Mouse (Mus musculus) spleen, adult 12 weeks (tissue): ENCODE data around the gene Tnfrsf22.

ENCODE experiments used
- DNase-seq: peaks from one replicate; pipeline ENCODE4 v3.0.0; 2022; ENCODE audit warnings: low spot score

Gene Tnfrsf22

DNA sequence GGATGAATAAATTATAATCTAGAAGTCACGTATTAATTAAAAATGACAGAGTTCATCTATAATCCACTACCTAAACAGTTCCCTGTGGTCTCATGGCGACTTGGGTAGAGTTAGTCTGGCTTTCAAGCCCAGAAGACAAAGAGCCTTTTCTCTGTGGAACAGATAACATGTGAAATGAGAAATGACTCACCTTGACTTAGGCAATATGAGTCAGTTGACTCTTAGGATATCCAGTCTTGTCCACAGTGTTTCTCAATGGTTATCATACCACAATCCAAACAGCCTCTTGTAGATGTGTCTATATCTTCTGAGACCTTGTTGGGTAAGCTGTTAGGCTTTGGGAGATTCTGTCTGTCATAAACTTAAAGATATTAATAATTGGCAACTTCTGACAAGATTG lies 18.0 kb downstream of the Tnfrsf22 start:
- no peak for DNase-seq

- no peak for DNase-seq
Observed at GRCm38 (mm10) chr7:143629501-143629900, 20.0 kb downstream of the Tnfrsf22 start.

DNA sequence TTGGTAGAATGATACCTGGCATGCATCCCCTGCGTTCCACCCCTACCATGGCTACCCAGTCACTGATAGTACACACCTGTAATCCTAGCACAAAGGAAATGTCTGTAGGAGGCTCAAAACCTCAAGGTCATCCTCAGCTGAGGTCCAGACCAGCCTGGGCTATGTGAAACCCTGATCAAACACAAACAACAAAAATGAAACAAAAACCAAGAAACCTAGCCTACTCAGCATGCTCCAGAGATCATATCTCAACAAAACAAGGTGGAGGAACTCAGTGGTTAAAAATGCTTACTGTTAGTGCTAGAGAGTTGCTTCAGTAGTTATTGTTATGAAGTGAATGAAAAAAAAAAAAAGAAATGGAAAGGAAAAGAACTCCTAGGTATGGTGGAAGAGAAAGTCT lies 20.9 kb downstream of the Tnfrsf22 start, which contains the start of gene Tnfrsf26:
Tnfrsf26 (minus strand) TSS at position 183 of the 400 bp plus-strand sequence.
- no peak for DNase-seq

DNA sequence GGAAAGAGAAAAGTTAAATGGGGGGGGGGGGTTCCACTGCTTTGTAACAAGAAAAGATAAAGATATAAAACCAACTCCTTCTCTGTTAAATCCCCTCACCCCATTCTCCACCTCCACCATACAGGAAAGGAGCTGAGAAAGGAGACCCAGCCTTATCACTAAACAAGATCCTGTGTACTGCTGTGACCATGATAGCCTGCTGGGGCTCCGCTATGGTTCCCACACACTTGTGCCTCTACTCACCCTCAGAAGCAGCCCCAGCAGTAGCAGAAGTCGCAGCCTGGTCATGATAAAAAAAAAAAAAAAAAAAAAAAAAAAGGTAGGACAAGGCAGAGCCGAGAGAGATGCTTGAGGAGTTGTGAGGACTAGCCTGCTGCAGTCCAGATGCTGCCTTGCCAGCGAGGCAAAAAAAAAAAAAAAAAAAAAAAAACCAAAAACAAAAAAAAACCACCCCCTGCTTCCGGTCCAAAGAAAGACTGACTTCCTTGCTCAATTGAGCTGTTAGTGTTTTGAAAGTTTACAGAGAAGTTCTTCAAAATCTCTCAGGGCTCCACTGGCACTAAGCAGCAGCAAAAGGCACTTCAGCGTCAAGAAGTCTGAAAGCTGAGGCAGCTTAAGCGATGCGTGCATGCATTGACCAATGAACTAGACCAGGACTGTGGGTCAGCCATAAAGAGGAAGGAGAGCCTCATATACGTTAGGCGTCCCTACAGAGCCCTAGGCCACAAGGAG lies 21.7 kb downstream of the Tnfrsf22 start:
- no peak for DNase-seq

DNA sequence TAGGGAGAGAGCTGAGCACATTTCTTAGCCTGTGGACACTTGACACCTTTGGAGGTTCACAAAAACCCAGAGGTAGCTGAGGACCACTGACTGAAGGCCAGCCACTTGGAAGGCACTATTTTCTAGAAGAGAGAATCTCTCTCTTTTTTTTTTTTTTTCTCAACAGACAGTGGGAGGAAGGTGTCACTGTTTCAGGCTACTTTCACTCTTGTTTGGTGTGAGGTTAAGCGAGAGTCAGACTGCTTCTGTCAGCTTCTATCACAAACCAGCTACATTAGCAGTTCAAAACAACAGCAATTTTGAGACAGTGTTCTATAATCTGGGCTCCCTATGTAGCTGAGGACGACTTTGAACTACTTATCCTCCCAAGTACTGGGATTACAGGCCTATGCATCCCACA lies 23.3 kb downstream of the Tnfrsf22 start:
- DNase-seq = no peak

DNA sequence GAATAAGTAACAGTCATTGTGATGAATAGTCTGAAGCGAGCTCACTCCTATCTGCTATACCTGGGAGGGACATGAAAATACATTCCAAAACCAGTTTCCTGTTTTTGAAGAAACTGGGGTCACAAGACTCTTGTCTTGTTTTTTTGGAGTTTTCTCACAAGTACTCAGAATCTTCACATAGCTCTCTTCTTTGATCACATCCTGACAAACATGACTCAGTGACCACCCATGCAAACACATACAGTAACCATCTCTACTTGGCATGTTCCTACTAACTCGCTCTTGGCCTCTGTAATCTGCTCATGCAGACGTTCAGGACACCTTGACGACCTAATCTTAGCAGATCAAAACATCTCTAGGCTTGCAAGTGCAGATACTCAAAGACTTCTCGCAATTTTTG lies 24.3 kb downstream of the Tnfrsf22 start:
- no peak for DNase-seq

DNA sequence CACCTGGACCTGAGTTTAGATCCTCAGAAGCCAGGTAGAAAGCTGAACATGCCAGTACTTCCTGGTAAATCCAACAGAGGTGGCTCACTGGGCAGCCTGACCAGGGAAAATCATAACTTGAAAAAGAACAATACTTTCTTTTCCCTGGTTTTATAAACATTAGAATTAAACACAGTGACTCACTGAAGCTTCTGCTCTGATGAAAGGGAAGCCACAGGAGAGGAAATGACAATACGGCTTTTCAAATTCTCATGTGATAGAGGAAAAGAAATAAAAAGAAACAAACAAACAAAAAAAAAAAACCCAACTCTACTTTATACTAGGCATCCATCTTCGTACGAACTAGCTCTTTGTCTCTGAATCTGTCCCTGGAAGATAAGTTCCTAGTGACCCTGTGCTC lies 24.9 kb downstream of the Tnfrsf22 start:
- DNase-seq = no peak

GRCm38 (mm10) chr7:143620951-143621350 lies 28.5 kb downstream of the Tnfrsf22 start:
- no peak for DNase-seq

DNA sequence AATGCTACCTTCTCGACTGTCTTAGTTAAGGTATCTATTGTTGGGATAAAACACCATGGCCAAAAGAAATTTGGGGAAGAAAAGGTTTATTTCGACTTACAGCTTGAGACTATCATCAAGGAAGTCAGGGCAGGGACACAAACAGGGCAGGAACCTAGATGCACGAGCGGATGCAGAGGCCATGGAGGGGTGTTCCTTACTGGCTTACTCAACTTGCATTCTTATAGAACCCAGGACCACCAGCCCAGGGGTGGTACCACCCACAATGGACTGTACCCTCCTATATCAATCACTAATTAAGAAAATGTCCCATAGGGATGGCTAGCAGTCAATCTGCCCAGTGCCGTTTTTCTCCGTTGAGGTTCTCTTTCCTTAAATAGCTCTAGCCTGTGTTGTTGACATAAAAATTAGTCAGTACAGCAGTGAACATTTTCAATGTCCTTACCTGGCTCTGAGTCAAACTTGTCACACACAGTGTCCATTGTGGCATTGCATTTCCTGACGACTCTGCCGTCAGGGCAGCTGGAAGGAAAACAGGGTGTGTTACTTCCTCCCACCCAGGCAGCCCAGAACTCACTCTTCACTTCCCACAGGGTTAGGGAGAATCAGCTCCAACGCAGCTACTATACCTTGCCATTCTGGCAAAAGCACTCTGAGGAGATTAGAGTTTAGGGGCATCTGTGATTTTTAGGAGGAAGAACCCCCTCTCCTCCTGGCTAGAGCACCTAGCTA lies 34.9 kb downstream of the Tnfrsf22 start:
- no peak for DNase-seq

DNA sequence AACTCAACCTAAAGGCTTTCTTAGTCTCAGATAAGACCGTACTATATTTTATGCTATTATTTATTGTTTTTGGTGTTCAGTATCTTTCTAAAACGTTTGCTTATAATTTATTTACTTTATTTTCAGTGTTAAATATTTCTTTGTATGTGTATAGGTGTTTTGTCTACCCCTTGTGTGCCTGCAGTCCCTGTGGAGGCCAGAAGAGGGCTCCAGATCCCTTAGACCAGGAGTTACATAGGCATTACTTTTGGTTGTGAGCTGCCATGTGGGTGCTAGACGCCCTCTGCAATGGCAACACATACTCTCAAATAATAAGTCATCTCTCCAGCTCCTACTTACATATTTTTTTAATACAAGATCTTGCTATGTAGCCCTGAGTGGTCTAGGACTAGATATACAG lies 37.2 kb downstream of the Tnfrsf22 start:
- no peak for DNase-seq

GRCm38 (mm10) chr7:143605321-143605720 lies 44.1 kb downstream of the Tnfrsf22 start:
- no peak for DNase-seq

DNA sequence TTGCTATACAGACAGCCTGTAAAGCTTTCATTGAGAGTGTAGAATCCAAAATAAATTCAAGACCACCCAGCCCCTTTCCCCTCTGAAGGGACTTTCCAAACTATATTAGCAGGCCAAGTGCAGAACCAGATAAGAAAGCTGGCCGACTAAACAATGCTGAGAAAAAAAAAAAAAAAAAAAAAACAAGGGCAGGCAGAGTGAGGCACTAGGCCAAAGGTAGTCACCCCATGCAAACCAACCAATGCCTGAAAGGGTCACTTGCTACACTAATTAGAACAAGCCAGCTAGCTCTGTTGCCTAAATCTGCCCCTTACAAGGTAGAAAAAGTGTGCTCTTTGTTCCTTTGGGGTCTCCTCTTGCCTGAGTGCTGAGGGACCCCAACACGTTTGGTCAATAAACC lies 44.6 kb downstream of the Tnfrsf22 start:
- DNase-seq = no peak

DNA sequence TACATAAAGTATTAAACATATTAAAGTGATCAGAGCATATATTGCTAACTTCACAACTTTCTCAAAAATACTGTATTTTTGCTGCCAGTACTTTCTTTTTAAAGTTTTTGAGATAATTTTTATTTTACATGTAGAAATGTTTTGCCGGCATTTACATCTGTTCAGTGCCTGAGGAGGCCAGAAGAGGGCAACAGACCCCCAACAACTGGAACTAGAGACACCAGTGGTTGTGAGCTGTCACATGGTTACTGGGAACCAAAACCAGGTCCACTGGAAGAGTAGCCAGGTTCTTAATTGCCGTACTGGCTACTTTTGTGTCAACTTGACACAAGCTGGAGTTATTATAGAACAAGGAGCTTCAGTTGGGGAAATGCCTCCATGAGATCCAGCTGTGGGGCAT lies 47.8 kb downstream of the Tnfrsf22 start:
- DNase-seq = no peak

- DNase-seq = no peak
Observed at GRCm38 (mm10) chr7:143600231-143600740, 49.2 kb downstream of the Tnfrsf22 start.

DNA sequence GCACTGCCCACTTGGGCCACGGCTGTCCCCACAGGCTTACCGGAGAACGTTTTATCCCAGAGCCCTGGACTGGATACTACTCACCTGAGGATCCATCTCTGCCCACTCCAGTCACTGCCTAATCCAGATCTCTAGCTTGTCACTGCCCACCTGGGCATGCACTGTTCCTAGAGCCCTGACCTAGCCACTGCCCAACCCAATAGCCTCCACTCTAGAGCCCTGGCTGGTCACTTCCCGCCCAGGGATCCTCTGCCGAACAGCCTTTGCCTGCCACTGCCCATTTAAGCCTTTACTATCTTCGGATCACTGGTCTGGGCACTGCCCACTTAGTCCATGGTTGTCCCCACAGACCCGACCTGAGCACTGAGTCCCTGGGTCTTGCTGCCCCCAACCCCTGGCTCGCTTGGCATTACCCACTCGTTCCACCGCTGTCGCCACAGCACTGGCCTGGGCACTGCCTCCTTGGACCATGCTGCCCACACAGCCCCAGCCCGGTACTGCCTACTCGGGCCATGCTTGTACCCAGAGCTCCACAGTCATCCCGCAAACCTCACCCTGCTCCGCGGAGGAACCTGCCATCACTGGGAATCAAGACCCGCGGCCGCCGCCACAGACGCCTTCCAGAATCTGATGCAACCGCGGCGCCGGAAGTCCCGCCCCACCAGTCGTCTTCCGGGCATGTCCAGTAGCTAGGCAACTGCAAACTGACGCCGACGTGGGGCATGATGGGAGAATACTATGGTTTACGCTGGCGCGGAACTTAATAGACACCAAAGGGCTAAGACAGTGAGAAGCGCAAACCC lies 49.8 kb downstream of the Tnfrsf22 start, which contains the start of gene Cars:
Cars (minus strand) TSS at position 663 of the 803 bp plus-strand sequence.
- DNase-seq = peak; percentile 90

DNA sequence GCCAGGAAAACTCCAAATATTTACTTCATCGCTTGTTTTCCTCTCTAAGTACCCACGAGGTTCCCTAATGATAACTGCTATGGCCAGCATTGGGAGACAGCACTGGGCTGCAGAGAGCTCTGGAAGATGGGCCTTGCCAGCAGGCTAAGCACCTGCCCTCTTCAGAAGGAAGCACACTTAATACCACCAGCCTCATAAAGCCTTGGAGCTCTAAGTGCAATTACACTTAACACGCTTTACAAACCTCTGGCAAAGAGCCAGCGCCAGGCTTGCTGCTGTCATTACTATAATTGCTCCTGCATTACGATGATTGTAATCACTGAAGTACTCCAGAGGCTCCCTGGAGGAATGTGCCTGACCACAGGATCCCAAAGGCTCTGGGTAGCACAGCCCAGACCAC lies 54.6 kb downstream of the Tnfrsf22 start:
- no peak for DNase-seq

DNA sequence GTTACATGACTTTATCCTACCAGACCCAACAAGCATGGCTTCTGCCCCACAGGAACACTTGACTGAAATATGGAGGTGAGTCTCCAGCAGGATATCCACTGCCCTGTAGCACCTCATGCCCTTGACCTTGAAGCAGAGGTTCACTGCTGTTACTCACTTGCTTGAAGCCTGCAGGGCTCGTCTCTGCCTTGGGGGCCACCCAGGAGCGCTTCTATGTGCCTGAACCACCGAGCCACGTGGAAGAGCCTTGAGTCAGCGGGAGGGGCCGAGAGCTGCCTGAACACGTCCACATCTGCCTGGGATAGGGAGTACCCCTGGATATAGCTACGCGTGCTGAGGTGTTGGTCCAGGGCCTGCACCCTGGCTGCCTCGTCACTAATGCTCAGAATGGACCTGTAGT lies 57.2 kb downstream of the Tnfrsf22 start:
- no peak for DNase-seq

DNA sequence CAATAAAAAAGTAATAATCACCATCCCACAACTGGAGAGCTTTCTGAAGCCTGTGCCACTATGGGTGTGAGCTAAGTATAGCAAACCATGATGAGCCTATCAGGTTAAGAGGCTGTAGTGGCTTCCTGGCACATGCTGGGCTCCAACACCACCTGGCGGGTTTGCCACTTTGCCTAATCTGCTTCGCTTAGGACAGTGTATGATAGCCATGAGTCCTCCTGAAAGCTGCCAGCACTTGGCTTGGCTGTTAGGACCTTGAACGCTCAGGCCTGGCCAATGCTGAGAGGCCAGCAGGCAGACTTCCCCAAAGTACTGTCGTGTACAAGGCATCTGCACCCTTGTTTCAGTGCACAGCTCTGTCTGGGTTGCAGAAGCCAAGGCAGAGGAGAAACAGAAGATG lies 61.5 kb downstream of the Tnfrsf22 start:
- no peak for DNase-seq

DNA sequence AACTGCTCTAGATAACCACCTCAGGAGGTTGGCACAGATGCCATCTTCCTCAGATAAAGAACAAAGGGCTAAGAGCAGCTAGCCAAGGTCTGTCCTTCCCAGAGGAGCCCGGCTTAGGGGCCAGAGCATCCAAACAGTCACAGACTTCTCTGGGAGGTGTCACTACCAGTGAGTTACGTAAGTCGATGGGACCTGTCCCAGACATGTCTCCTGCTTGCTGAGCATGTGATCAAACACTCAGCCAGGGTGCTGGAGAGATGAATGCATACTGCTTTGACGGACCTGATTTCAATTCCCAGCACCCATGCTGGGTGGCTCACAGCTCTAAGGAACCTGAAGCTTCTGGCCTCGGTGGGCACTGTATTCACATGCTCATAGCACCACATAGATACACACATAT lies 61.9 kb downstream of the Tnfrsf22 start:
- no peak for DNase-seq
